Mouse (Mus musculus): ENCODE data around the gene Klhl20. TPM values are rescaled to one million over a fixed set of nuclear protein-coding genes. Genes with fewer than 3 reads are reported as not detected.

Klhl20 gene
- polyA plus RNA-seq, 1 experiment from 2014 or later, result 15.3 TPM

DNA sequence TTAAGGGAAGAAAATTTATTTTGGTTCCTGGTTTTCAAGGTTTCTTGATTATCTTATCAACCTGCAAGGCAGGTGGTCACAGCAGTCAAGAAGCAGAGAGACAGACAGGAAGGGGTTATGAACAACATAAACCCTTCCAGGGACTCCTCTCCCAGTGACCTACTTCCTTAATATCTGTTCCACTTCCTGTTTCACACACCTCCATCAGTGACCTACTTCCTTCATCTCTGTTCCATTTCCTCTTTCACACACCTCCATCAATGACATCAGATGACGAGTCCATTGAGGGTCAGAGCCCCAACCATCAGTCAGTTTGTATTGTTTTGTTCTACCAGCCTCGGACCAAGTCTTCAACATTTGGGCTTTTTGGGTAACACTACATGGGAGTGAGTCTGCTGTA lies 8.2 kb upstream of the Klhl20 start:
- no peaks in the 10 kb centered on the region for H3K9me3 ChIP-seq

DNA sequence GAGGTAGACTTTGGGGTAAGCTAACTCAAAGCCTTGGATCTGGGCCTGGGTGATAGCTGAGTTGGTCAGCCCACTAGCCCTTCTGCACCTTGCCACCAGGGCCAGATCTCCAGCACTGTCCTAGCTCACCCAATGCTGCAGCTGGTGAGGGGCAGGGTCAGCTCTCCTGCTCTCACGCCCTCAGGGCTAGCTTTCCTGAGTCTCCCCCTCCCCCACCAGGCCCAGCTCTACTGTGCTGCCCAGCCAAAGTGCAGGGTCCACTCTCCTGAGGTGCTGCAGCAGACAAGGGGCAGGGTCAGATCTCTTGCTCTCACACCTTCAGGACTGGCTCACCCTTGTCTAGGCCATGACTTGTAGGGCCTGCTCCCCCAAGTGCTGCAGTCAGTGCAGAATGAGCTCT lies 4.8 kb downstream of the Klhl20 start:
- DNase-seq (ENCODE audit: low spot score), result no peak
- WGBS, result 73% methylated on average over 1 of the region's 1 CpGs
- no peak overlapping the region for H3K27ac ChIP-seq
- peaks cover 10% of the 10 kb centered on the region for H3K36me3 ChIP-seq
- no peak overlapping the region for H3K4me3 ChIP-seq
- H3K4me1 ChIP-seq, result peaks cover 13% of the 10 kb centered on the region
- no peaks in the 10 kb centered on the region for H3K9me3 ChIP-seq
- H3K27me3 ChIP-seq (ENCODE audit: insufficient read depth, poor library complexity, severe bottlenecking), result no peaks in the 10 kb centered on the region

More for the DNA sequence above, 8.2 kb upstream of the Klhl20 start:
- Histone ChIP-seq H3K27me3 (ENCODE audit: insufficient read depth, poor library complexity, severe bottlenecking) (no peaks in the 10 kb centered on the region), H3K4me1 (peaks cover 6% of the 10 kb centered on the region; the same call in 1 of the 2 replicates), H3K36me3 (no peaks in the 10 kb centered on the region), H3K27ac (no peak overlapping the region), H3K4me3 (no peak overlapping the region)
- DNase-seq (ENCODE audit: low spot score), result no peak
- 79% methylated on average over 2 of the region's 2 CpGs for WGBS

DNA sequence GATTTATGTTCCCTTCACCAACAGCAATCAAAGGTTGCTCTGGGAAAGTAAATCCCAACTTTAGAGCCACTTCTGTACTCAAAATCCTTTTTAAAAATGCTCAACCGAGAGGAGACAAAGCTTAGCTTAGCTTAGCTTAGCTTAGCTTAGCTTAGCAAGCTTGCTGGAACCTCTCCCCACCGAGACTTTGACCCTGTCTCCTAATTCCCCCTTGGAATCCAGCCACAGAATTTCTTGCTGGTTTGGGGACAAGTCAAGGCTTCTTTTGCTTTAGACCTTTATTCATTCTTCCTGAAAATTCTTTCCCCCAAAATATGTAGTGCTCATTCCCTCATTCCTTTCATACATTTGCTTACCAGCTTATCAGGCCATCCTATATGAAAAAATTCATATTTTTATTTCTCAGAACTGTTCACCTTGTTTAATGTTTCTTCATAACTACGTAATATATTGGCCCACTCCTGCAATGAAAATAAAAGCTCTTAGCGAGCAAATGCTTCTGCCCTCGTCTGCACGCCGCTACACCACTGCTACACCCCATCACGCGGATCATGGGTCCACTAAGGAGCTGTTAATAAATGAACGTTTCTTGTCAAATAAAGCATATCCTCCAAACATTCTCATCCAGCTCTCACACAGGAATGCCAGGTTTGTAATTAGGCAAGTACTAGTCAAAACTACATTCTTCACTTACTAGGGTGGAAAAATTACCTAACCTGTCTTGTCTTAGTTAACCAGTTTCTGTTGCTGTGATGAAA lies 8.5 kb downstream of the Klhl20 start:
- Histone ChIP-seq H3K4me3 (no peak overlapping the region), H3K9me3 (no peaks in the 10 kb centered on the region), H3K36me3 (peaks cover 14% of the 10 kb centered on the region), H3K27ac (no peak overlapping the region), H3K4me1 (0 out of 2 replicates have a peak, but pooled peaks cover 4% of the 10 kb centered on the region), H3K27me3 (ENCODE audit: insufficient read depth, poor library complexity, severe bottlenecking) (no peaks in the 10 kb centered on the region)
- 88% methylated on average over 10 of the region's 10 CpGs for WGBS
- DNase-seq (ENCODE audit: low spot score), result no peak

DNA sequence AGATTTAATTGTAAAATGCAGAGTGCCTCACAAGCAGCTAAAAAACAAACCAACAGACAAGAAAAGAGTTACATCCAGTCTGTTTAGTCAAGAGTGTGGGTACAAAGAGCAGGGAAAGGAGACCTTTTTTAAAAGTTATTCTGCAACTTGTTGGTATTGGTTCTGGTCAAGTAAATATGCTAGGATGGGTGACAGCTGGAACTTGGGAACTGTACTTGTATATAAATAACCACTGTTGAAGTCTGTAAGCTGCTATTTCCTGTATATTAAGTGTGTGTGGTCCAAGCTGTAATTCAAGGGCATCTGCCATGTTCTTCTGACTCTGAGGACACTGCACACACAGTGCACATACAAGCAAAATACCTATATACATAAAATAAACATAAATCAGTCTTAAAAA lies 16.7 kb downstream of the Klhl20 start:
- H3K27ac ChIP-seq, result no peak overlapping the region
- H3K9me3 ChIP-seq, result no peaks in the 10 kb centered on the region
- no peak for DNase-seq (ENCODE audit: low spot score)
- peaks cover 1% of the 10 kb centered on the region for H3K36me3 ChIP-seq
- H3K4me3 ChIP-seq, result no peak overlapping the region
- no peaks in the 10 kb centered on the region for H3K27me3 ChIP-seq (ENCODE audit: insufficient read depth, poor library complexity, severe bottlenecking)
- H3K4me1 ChIP-seq, result no peaks in the 10 kb centered on the region

DNA sequence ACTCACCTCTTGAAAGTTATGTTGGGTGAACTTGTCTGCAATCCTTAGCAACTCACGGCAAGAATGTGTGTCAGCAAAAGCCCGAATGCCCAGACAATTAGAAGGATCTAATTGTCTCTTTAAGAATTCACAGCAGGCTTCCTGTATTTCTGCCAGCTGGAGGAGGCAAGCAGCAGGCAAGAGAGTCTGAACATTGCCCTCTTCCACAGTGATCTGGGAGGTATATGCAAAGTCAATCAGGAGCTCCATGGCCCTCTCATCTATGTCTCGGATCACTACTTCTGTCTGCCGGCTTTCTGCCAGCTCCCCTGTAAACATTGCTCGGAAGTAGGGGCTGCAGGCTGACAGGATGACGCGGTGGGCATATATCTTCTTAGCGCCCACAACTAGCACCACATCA lies 22.1 kb downstream of the Klhl20 start:
- Histone ChIP-seq H3K4me1 (no peaks in the 10 kb centered on the region), H3K9me3 (no peaks in the 10 kb centered on the region), H3K27me3 (ENCODE audit: insufficient read depth, poor library complexity, severe bottlenecking) (no peaks in the 10 kb centered on the region), H3K27ac (no peak overlapping the region), H3K4me3 (no peak overlapping the region), H3K36me3 (peaks cover 22% of the 10 kb centered on the region)
- no peak for DNase-seq (ENCODE audit: low spot score)
- WGBS, result 91% methylated on average over 8 of the region's 8 CpGs

DNA sequence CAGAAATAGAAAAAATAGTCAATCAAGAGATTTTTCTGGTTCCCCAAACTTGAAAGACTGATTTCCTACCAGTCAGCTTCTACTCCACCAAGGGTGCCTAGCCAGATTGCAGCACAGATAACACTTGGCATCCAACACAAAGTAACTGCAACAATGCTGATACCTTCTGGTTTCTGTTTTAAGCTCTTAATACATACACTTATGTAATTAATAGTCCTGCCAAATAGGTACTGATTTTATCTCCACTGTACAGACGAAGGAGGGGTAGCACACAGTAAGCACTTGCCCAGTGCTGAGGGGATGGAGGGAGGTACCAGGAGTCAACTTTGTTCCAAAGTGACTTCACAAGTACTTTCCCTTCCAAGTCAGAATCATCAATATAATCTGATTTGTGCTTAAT lies 27.5 kb downstream of the Klhl20 start:
- Histone ChIP-seq H3K4me3 (no peak overlapping the region), H3K9me3 (no peaks in the 10 kb centered on the region), H3K27me3 (ENCODE audit: insufficient read depth, poor library complexity, severe bottlenecking) (no peaks in the 10 kb centered on the region), H3K27ac (no peak overlapping the region), H3K36me3 (peaks cover 34% of the 10 kb centered on the region), H3K4me1 (no peaks in the 10 kb centered on the region)
- no peak for DNase-seq (ENCODE audit: low spot score)
- WGBS, result 72% methylated on average over 1 of the region's 1 CpGs

DNA sequence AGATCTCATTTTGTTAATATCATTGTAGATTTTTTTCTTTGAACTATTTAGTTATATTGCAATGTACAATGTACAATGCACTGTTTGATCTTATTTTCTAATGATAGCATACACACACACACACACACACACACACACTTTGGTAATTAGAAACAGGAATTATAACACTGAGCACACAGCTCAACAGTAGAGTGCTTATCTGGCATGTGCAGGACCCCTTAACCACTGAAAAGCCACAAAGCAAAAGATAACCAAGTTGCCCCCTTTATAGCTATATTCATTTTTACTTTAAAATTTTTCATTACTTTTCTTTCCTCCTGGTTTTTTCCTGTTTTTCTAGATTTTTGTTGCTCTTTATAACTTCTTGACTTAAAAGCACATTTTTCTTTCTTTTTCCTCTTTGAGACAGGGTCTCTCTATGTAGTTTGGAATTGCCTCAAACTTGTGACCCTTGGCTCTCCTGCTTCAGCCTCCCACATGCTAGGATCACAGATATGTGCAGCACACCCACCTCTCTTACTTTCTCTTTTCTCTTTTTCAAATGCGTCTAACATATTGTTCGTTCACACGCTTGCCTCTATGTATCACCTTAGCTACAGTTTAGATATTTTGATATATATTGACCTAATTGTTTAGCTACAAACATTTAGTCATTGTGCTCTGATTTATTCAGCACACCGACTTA lies 31.4 kb downstream of the Klhl20 start:
- no peak for DNase-seq (ENCODE audit: low spot score)
- 88% methylated on average over 4 of the region's 4 CpGs for WGBS
- H3K27me3 ChIP-seq (ENCODE audit: insufficient read depth, poor library complexity, severe bottlenecking), result no peaks in the 10 kb centered on the region
- H3K27ac ChIP-seq, result no peak overlapping the region
- H3K4me1 ChIP-seq, result no peaks in the 10 kb centered on the region
- peaks cover 40% of the 10 kb centered on the region for H3K36me3 ChIP-seq
- H3K9me3 ChIP-seq, result no peaks in the 10 kb centered on the region
- no peak overlapping the region for H3K4me3 ChIP-seq

DNA sequence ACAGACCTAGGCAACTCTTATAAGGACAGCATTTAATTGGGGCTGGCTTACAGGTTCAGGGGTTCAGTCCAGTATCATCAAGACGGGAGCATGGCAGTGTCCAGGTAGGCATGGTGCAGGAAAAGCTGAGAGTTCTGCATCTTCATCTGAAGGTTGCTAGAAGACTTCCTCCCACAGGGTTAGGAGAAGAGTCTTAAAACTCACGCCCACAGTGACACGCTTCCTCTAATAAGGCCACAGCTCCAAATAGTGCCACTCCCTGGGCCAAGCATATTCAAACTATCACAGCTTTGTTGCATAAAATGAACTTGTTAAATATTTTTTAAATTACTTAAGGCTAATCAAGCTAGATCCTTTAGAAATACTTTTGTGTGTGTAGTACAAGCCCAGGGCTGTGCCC lies 54.1 kb downstream of the Klhl20 start:
- no peak for DNase-seq (ENCODE audit: low spot score)
- Histone ChIP-seq H3K9me3 (no peaks in the 10 kb centered on the region), H3K4me1 (peaks cover 18% of the 10 kb centered on the region), H3K27ac (no peak overlapping the region), H3K36me3 (peaks cover 43% of the 10 kb centered on the region), H3K4me3 (no peak overlapping the region), H3K27me3 (ENCODE audit: insufficient read depth, poor library complexity, severe bottlenecking) (no peaks in the 10 kb centered on the region)
- 88% methylated on average over 3 of the region's 3 CpGs for WGBS

DNA sequence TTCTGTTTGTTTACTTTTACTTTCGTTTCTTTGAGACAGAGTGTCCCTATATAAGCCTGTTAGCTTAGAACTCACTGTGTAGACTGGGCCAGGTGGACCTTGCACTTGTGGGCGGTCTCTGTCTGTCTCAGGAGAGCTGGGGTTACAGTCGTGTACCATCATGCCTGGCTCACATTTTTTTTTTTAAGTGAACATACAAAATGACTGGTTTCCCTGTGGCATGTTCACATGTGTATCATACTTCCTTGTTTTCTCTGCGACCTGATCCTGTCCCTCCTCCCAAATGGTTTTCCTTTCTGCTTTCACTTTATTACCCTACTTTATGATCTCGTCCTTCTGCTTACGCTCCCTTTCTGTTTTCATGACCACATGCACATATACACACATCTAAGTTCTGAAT lies 55.1 kb downstream of the Klhl20 start:
- Histone ChIP-seq H3K27me3 (ENCODE audit: insufficient read depth, poor library complexity, severe bottlenecking) (no peaks in the 10 kb centered on the region), H3K27ac (no peak overlapping the region), H3K9me3 (no peaks in the 10 kb centered on the region), H3K4me1 (peaks cover 23% of the 10 kb centered on the region), H3K4me3 (no peak overlapping the region), H3K36me3 (peaks cover 41% of the 10 kb centered on the region)
- DNase-seq (ENCODE audit: low spot score), result no peak
- 89% methylated on average over 6 of the region's 6 CpGs for WGBS

DNA sequence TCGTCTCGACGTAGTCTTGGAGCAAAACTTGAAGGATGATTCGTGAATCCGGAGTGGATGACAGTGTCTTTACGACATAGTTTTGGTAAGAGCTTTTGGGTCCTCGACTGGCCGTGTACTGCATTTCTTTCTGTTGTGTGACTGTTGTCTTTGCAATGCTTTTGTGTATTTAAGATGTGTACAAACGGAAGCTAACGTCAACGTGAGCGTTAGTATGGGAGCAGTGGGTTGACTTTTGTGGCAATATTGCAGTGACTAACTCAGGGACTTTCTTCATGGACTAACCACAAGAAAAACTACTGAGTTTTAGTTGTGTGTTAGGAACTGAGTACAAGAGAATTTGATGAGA lies 60.1 kb downstream of the Klhl20 start:
- Histone ChIP-seq H3K4me1 (peaks cover 27% of the 10 kb centered on the region), H3K27ac (peak overlapping the region; percentile 94), H3K36me3 (peaks cover 12% of the 10 kb centered on the region), H3K4me3 (peak overlapping the region; percentile 84), H3K27me3 (ENCODE audit: insufficient read depth, poor library complexity, severe bottlenecking) (no peaks in the 10 kb centered on the region), H3K9me3 (no peaks in the 10 kb centered on the region)
- WGBS, result under 1% methylated on average over 12 of the region's 12 CpGs
- no peak for DNase-seq (ENCODE audit: low spot score)

DNA sequence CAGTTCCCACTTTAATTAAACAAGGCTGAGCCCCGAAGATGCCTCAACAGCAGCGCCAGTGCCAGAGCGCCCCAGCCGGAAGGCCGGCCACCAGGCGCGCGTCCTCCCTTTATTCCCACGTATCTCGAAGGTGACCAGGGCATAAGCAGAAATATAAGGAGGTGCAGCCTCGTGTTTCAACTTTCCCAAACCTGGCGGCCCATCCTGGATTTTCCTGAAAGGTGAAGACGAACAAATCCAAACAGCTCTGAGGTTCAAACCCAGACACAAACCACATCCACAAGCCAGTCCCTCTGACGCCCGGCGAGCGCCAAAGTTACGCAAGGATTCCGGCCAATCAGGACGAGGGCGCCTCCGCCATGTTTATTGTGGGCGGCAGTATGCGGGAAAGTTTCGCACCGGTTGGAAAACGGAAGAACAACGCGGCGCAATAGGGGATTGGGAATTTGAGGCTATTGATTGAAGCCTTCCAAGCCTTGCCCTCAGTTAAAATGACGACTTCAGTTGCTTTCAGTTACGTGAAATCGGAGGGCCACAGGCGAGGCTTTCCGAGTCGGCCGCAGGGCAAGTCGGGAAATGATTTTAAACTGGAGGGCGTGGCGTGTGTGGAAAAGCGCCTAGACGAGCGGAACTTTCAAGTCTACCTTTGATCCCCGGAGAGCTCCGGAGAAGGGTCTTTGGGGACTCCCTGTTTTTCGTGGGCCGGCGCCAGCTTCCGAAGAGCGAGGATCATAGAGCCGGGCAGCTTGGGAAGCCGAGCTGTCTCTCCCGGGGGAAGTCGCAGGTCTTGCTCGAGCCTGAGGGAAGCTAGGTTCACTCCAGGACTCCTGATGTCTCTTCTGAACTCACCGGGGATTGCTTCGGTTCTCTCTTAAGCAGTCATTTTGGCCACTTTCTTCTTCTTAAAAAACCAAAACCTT lies 60.7 kb downstream of the Klhl20 start, which contains the start of the genes Dars2 and Cenpl:
Gene Dars2 (minus strand): TSS at position 307 of the 920 bp plus-strand sequence.
Gene Cenpl (plus strand): TSS at position 362 of the 920 bp plus-strand sequence.
- Histone ChIP-seq H3K9me3 (no peaks in the 10 kb centered on the region), H3K27me3 (ENCODE audit: insufficient read depth, poor library complexity, severe bottlenecking) (no peaks in the 10 kb centered on the region), H3K27ac (peak within 1 kb of the TSS; percentile 94), H3K4me3 (peak within 1 kb of the TSS; percentile 84), H3K36me3 (peaks cover 10% of the 10 kb centered on the region), H3K4me1 (peaks cover 27% of the 10 kb centered on the region)
- under 1% methylated on average over 57 of the region's 57 CpGs for WGBS
- peak; percentile 98 for DNase-seq (ENCODE audit: low spot score)

DNA sequence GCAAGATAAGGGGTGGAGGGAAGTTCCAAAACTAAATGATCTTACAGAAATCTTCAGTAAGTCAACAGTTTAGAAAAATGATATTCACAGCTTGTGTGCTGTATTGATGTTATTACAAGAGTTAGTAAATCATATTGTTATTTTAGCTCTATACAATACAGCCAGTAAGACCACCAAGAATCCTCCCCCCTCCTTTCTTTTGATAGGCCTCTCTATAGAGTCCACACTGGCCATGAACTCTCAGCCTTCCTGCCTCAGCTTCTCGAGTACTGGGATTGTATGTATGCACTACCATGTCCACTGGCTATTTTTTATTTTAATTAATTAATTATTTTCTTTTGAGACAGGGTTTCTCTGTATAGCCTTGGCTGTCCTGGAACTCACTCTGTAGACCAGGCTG lies 68.0 kb downstream of the Klhl20 start:
- no peak overlapping the region for H3K4me3 ChIP-seq
- no peaks in the 10 kb centered on the region for H3K4me1 ChIP-seq
- H3K9me3 ChIP-seq, result no peaks in the 10 kb centered on the region
- no peak overlapping the region for H3K27ac ChIP-seq
- no peak for DNase-seq (ENCODE audit: low spot score)
- H3K36me3 ChIP-seq, result peaks cover 21% of the 10 kb centered on the region
- 82% methylated on average over 1 of the region's 1 CpGs for WGBS
- no peaks in the 10 kb centered on the region for H3K27me3 ChIP-seq (ENCODE audit: insufficient read depth, poor library complexity, severe bottlenecking)

DNA sequence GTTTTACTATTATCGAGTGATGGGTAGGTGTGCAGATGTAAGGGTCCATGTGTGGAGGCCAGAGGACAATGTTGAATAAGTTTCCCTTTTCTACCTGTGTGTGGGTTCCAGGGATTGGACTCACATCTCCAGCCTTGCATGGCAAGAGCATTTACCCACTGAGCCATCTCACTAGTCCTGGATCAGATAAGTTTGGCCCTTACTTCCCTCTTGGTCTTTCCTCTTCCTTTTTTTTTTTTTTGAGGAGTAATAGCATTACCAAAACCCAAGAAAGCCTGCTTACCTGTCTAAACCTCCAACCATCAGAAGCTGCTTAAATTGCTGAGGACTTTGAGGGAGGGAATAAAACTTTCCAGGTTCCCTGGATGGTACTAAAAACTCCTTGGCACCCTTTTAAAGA lies 74.1 kb downstream of the Klhl20 start:
- WGBS, result 95% methylated on average over 1 of the region's 1 CpGs
- H3K27ac ChIP-seq, result no peak overlapping the region
- H3K4me3 ChIP-seq, result no peak overlapping the region
- no peaks in the 10 kb centered on the region for H3K9me3 ChIP-seq
- DNase-seq (ENCODE audit: low spot score), result no peak
- H3K36me3 ChIP-seq, result peaks cover 47% of the 10 kb centered on the region
- no peaks in the 10 kb centered on the region for H3K4me1 ChIP-seq
- H3K27me3 ChIP-seq (ENCODE audit: insufficient read depth, poor library complexity, severe bottlenecking), result no peaks in the 10 kb centered on the region
